Mouse (Mus musculus) cerebellum, adult (tissue): Measurements from ENCODE around the gene Gm44502.

Experiments used
- ATAC-seq: cut with Nextera tagmentation; 2 replicates; pipeline ENCODE4 v1.9.2; 2017; ENCODE audit warnings: mild to moderate bottlenecking, moderate library complexity, mixed read lengths; ENCODE audit not compliant: insufficient number of reproducible peaks, low FRiP score, low TSS enrichment

The Gm44502 gene

DNA sequence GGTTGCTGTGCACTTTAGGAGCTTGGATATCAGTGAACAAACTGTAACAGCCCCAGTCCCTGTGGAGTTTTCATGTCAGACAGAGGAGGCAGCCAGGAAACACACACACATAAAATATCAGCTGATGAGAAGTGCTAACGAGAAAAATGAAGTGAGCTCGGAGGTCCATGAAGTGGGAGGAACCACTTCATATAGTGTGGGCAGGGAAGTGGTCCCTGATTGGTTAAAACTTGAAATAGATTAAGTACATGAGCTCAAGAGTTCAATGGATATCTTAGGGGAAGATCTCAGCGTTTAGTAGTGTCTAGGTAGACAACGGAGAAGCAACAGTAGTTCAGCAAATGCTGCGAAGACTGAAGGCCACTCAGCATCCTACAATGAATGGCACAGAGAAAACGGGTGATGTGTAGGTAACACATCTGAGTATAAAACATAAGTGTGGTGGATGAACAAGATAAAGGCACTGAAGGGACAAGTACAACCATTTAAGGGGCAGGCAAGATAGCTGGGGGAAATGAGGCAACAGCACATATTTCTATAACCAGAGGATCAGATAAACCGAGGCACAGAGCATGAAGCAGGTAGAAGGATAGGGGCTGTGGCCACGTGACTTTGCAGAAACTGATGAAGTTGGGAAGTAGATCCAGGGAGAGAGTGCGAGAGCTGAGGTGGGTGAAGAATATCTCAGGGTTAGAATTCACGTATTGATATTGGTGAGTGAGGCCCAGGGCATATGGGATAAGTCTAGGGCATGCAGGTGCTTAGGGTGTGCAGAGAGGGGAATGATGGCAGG is 24.5 kb downstream of the Gm44502 start:
- no peak for ATAC-seq

DNA sequence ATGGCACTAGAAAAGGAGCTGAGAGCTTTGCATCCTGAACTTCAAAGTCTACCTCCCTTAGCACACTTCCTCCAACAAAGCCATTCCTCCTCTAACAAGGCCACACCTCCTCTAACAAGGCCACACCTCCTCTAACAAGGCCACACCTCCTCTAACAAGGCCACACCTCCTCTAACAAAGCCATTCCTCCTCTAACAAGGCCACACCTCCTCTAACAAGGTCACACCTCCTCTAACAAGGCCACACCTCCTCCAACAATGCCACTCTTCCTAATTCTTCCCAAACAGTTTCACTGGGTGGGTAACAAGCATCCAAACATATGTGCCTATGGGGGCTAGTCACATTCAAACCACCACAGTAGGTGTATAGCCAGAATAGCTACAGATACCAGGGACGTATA is 27.0 kb downstream of the Gm44502 start:
- ATAC-seq = no peak

DNA sequence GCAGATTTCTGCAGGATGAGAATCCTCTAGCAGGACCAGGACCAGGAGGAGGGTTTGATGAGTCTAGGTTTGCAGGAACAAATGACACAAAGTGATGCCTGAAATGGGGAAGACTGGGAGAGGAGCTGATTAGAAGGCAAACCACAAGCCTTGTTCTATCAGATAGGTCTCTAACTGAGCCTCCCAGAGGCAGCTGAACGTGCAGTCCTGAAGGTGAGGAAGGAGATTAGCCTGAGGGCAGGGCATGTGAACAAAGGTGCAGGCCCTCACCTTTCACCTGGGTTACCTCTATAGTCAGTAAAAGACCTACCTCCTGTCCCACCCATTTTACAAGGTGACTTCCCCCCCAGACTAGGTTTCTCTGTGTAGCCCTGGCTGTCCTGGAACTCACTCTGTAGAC is 29.8 kb downstream of the Gm44502 start:
- no peak for ATAC-seq

- no peak for ATAC-seq
These were observed 31.4 kb downstream of the Gm44502 start for GRCm38 (mm10) chr15:89398146-89398545.

DNA sequence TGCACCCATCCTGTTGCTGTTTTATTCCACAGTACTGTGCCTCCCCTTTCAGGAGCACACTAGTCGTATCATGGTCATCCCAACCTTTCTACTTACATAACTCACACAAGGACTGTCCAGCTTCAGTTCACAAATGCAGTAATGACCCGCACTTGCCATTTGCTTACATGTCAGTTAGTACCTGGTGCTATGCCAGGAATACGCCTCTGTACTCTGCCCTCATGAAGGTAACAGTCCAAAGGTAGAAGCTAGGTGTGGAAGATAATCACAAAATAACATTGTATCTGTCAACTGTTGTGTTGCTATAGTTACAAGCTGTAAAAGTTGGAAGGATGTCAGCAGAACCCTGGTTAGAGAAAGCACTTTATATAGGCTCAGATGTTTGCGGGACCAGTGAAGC is 32.6 kb downstream of the Gm44502 start:
- no peak for ATAC-seq

GRCm38 (mm10) chr15:89390081-89390480 is 39.4 kb downstream of the Gm44502 start:
- no peak for ATAC-seq

DNA sequence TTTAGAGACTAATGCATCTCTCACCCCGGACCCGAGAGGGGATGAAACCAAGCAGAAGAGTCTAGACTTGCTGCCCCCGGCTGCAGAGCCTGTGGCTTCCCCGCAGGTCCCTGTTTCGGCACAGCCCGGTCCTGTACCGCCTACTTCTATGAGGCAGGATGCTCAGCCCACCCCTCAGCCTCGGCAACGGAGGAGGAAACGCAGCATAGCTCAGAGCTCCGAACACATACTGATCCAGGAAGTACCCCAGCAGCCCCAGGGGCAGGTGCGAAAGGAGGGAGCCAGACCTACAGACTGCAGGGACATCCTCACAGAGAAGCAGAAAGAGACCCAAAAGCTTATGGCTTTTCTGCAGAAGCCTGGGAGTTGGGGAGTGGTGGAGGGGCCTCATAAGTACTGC is 42.4 kb downstream of the Gm44502 start:
- ATAC-seq = no peak

GRCm38 (mm10) chr15:89384617-89385016 is 44.9 kb downstream of the Gm44502 start, which contains the start of gene Klhdc7b:
Gene Klhdc7b, plus strand, starts transcription at chr15:89384917.
- ATAC-seq = no peak

DNA sequence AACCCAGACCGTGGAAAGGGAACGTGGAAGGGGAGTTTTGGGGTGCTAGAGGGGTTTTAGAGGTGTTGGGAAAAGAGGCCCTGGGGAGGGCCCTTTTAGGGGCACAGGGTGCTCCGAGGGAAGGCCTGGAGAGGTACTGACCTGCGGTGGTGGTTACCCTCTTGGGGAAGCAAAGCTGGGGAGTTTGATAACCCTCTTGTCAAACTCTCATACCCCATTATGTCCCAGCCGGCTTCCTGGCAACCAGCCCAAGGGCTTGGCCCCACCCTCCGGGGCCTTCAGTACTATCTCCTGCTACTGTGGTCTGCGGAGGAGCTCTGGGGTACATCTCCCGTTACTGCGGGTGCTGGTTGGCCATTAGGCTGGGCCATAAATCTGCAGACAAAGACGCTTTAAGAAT is 50.1 kb downstream of the Gm44502 start:
- no peak for ATAC-seq

DNA sequence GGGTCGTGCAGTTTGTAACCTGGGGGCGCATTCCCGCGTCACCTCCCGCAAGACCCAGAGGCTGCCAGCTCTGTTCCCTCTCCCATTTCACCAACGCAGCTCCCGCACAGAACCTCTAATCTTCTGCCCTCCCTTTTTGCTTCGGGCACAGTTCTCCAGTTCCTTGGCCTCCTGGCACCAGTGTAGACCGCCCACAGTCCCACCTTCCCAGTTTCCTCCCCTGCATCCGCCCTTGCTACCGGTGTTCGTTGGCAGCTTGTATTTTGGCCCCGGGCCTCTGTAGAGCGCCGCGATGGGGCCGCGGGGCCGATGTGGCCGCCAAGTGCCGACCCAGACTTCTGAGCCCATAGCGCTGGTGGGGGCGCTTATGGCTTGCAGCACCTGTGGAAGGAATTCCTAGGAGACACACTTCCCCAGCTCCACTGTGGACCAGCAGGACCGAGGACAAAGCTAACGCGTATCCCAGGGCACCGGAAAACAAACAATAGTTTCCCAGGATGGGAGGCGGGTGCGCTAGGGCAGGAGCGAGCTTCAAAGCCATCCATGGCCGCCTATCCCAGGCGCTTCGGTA is 50.6 kb downstream of the Gm44502 start, which contains the start of gene Odf3b:
Gene Odf3b (minus strand): TSS at position 452 of the 571 bp plus-strand sequence.
- ATAC-seq = peak; percentile 59; the same call in 1 of the 2 replicates

DNA sequence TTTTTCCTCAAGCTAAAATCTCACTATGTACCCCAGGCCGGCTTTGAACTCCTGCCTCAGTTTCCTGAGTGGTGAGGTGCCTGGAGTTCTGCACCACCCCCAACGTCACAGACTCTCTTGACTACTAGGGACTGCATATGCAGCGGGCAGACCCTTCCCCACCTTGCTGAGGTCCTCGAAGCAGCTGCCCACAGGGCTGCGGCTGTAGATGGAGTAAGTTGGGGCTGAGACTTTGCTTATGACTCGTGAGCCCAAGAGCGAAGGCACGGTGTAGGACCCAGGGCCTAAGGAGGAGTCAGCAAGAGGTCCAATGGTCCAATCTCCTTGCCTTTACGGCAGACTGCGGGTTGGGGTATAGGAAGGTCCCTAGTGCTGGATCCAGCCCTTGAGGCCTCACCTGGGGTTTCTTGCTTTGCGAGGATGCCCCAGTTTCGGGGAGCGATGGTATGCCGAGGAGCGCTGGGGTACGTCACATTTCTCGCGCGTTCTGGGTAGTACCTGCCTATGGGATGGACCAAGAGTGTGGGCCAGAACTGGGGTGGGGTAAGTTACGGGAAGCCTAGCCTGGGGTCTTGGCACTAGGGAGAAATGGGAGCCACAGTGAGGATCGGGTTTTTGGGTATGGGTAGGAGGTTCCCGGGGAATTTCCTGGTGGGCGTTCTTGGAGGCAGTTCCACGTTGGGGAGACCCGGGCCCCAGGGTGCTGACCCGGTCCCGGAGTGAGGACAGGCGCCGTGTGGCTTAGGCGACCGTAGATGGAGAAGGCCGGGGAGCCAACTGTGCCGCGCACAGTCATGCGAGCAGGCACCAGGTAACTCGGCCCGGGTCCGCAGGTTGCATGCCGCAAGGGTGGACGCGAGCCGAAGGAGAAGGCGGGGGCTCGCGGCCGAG is 51.3 kb downstream of the Gm44502 start:
- ATAC-seq = peak; percentile 18; the same call in 1 of the 2 replicates

DNA sequence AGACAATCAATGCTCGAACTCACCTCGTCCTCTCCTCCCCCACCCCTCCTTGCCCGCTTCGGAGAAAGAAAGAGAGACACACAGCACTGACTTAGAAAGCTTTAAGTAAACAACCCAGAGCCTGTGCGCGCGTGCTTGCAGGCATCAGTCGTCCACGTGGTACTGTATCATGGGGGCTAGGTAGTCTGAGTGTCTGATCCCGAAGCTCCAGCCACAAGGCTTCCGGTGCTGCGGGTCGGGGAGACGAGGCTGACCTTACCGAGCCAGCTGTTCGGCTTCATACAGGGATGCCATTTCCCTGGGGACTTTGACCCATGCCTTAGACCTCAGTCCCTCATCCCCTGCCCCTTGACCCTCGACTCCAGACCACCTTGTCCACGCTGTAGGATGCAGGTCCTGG is 52.1 kb downstream of the Gm44502 start:
- no peak for ATAC-seq

GRCm38 (mm10) chr15:89376957-89377356 is 52.5 kb downstream of the Gm44502 start, which contains the start of gene Tymp:
Gene Tymp, minus strand, starts transcription at chr15:89377039.
- no peak for ATAC-seq

DNA sequence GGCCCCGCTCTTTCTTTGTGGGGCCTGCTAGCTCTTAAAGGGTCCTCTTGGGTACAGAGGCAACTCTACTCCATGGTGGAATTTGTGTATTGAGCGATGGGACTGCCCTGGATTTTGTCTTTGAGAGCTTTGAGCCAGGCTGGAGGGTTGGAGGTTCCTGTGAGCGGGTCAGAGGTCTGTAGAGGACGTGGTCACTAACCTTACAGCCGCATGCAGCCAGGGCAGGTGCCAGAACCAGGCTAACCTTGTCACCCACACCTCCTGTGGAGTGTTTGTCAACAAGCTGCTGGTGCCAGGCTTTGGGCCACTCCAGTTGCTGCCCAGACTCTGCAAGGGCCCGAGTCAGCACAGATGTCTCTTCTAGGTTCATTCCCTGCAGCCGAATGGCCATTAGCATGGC is 53.5 kb downstream of the Gm44502 start:
- ATAC-seq = no peak

- ATAC-seq = no peak
These were observed 54.5 kb downstream of the Gm44502 start for GRCm38 (mm10) chr15:89374801-89375534.

GRCm38 (mm10) chr15:89374340-89374739 is 55.2 kb downstream of the Gm44502 start:
- no peak for ATAC-seq

DNA sequence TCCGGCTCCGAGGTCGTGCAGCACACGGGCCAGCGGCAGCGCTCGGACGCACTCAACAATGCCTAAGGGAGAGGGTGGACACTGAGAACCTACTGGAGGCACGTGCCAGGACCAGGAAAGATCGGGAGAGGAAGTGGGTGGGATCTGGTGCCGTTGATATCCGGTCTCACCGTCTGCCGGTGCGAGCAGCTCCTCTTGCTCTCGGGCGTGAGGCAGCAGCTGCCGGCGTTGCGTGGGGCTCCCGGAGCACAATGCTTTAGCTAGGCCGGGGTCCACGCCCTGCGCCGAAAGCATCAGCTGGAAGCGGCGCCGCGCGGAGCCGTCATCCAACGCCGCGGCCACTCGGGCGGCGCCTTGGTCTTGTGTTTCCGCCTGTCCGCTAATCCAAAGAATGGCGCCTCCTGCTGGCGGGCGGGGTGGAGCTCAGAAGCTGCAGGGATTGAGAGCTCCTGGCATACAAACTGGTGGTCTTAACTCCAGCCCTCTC is 55.7 kb downstream of the Gm44502 start, which contains the start of gene Sco2:
Gene Sco2 (minus strand): TSS at position 85 of the 487 bp plus-strand sequence.
- ATAC-seq = peak; percentile 53; the same call in 1 of the 2 replicates

DNA sequence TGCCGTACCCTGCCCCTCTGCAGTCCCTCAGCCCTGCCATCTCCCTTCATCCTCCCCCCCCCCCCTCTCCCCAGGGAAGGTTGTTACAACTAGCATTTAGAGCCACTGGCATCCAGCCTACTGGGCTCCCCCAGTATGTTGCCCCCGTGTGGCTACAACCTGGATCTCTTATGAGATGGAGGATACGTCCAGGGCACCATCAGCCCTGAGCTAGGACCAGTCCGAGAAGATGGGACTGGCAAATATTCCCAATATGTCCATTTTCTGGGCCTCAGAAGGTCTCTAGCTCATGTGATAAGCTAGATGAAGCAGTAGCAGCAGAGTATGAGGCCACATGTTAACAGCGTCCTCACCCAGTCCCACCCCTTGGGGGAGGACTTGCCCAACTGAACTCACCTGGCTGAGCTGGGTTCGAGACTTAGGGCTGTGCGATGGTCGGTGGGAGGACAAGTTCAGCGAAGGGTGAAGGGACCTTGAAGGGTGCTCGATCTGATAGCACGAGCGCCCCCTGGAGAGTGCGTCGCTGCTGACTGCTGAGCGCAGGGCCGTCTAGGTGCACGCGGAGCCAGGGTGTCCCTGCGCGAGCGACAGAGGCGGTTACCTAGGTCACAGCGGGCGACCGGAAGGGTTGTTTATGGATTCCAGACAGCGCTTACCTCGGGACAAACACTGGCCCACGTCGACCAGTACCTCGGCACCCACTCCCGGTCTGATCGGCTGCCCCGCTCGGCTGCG is 56.3 kb downstream of the Gm44502 start:
- peak; percentile 22; the same call in 1 of the 2 replicates for ATAC-seq

DNA sequence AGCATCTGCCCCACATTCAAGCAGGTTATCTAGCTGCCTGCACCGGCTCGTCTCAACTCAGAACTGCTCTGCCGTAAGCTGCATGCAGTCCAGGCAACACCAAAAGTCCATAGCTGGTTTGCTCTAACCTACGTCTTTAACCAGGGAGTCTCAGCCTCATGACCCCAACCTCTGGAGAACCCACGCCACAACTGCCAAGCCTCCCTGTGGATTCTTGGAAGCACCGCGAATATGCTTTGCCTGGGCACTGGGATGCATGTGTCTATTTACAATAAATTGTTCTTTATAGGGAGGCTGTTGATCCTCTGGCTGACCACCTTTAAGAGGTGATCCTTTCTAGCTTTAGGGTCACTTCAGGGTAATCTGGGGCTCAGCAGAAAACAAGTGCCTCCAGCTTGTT is 57.0 kb downstream of the Gm44502 start:
- no peak for ATAC-seq
